Mouse (Mus musculus) naive thymus-derived CD4-positive, alpha-beta T cell, adult 5 months (primary cell): ENCODE results near the gene Mpped1. TPM values are rescaled to one million over a fixed set of nuclear protein-coding genes. Genes with fewer than 3 reads are reported as not detected.

Experiments
- polyA plus RNA-seq: library from polyadenylated mRNA; unstranded; fragments of 100-300 nt; shearing (Covaris generic); gene quantifications from one replicate; pipeline ENCODE4 v1.2.1, GENCODE M21; 2017

Gene Mpped1
- not detected for polyA plus RNA-seq

GRCm38 (mm10) chr15:83779387-83779786 is at the start of gene Mpped1:
Mpped1 (plus strand) TSS chr15:83779467.

Other genes starting within 250 kb of the Mpped1 start
- 288 TPM for gene Tspo, start 215.9 kb upstream of the Mpped1 start, polyA plus RNA-seq
- gene Mcat, start 215.7 kb upstream of the Mpped1 start, polyA plus RNA-seq, result 9.2 TPM
- 23.8 TPM for gene Ttll12, start 184.3 kb upstream of the Mpped1 start, polyA plus RNA-seq
- gene Scube1, start 54.4 kb upstream of the Mpped1 start, polyA plus RNA-seq, result 0.09 TPM